Mouse (Mus musculus) small intestine, adult 2 months (tissue): ENCODE measurements around the gene Arl14ep.
"Not testable (repeated sequence)": the region's sequence is repeated elsewhere in the genome, so short reads cannot be mapped to it uniquely, and the experiment has no call there.

Source experiments
- CTCF ChIP-seq: fragments of 200-500 bp; IDR thresholded peaks from 2 replicates; pipeline ENCODE4 v1.5.1; 2012; ENCODE audit warnings: low read depth, mild to moderate bottlenecking, control low read depth, inconsistent platforms, low read length, moderate library complexity, mixed read lengths; ENCODE audit not compliant: insufficient replicate concordance, insufficient read length; ENCODE audit errors: extremely low read depth
- POLR2A ChIP-seq: fragments of 200-500 bp; IDR thresholded peaks from 2 replicates; pipeline ENCODE4 v1.6.1; 2012; ENCODE audit warnings: low read depth, mild to moderate bottlenecking, control low read depth, inconsistent platforms, low read length, moderate library complexity

DNA sequence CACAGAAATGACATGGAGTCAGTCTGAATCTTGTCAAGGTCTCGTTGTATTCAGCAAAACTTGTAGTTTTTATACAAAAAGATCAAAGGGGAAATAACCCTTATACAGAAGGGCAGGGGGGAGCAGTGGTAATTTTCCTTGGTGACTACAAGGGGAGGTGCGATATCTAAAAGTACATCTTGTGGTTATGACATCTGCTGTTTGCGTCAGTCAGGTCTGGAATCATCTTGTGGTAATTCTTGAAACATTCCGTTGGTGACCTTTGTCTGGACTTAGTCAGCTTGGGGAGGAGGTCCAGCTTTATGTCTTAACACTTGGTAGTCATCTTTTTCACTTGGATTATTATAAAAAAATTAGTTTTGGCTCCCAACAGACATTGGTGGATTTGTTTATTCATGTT lies 31.7 kb upstream of the Arl14ep start:
- not testable (repeated sequence) for TF ChIP-seq CTCF, POLR2A
